Mouse (Mus musculus) heart, postnatal 25 days (tissue): ENCODE measurements around the gene Cbr4. TPM values are rescaled to one million over a fixed set of nuclear protein-coding genes. Genes with fewer than 3 reads are reported as not detected.

Experiments used
- DNase-seq: peaks from one replicate; pipeline ENCODE4 v3.0.0; 2022; ENCODE audit warnings: low spot score
- intact Hi-C: fragments of 180-260 bp; cut with DNase I; formaldehyde crosslinking; loops from one replicate; pipeline ENCODE4 v1.15.1; 2025
- total RNA-seq, 2 experiments: library from RNA; stranded (reverse); gene quantifications; 2 replicates each; pipeline ENCODE4 v1.2.3; 2021

The Cbr4 gene
- total RNA-seq, 2 experiments from 2014 or later = 69.8 to 80.8 TPM

- no peak for DNase-seq
- intact Hi-C loops = no loop called here
Observed at GRCm38 (mm10) chr8:61533356-61533926, 45.9 kb downstream of the Cbr4 start.

- DNase-seq = no peak
- intact Hi-C loops = no loop called here
Observed at GRCm38 (mm10) chr8:61535472-61535871, 47.9 kb downstream of the Cbr4 start.

GRCm38 (mm10) chr8:61537471-61537870 is 49.9 kb downstream of the Cbr4 start:
- intact Hi-C loops = no loop called here
- DNase-seq = no peak

GRCm38 (mm10) chr8:61539828-61540500 is 52.4 kb downstream of the Cbr4 start:
- intact Hi-C loops = loop anchor here (1.0 to 5.0 kb wide), 2 partner anchors 147 to 335 kb away; no protein-coding TSS in a partner anchor

GRCm38 (mm10) chr8:61549585-61549984 is 62.1 kb downstream of the Cbr4 start:
- intact Hi-C loops = no loop called here
- DNase-seq = no peak

More at GRCm38 (mm10) chr8:61539828-61540500, 52.4 kb downstream of the Cbr4 start:
- peak; percentile 56 for DNase-seq

- intact Hi-C loops = no loop called here
- DNase-seq = no peak
Observed at GRCm38 (mm10) chr8:61550006-61550748, 62.6 kb downstream of the Cbr4 start.

- no peak for DNase-seq
- intact Hi-C loops = no loop called here
Observed at GRCm38 (mm10) chr8:61552221-61552620, 64.7 kb downstream of the Cbr4 start.

- DNase-seq = no peak
- intact Hi-C loops = no loop called here
Observed at GRCm38 (mm10) chr8:61552755-61553402, 65.3 kb downstream of the Cbr4 start.

- intact Hi-C loops = no loop called here
- DNase-seq = no peak
Observed at GRCm38 (mm10) chr8:61555343-61555742, 67.8 kb downstream of the Cbr4 start.

- intact Hi-C loops = no loop called here
- no peak for DNase-seq
Observed at GRCm38 (mm10) chr8:61556219-61556618, 68.7 kb downstream of the Cbr4 start.
